Comparison of ENCODE assay signal across 8 mouse cellular contexts in genomic region chr4:133757269-133757835, GRCm38 (mm10). TPM values are rescaled to one million over a fixed set of nuclear protein-coding genes. Genes with fewer than 3 reads are reported as not detected.
A peak's percentile ranks its signal among the peaks of the same experiment; 100 is the strongest.
DNase-seq lines count a peak whose midpoint lies in the region; ATAC-seq lines count a peak whose summit lies in the region.

No protein-coding gene starts in this region.

- WGBS in hindbrain, embryonic 13.5 days: under 1% methylated on average over 38 of the region's 38 CpGs

- peak overlapping the region; percentile 93 for H3K4me2 ChIP-seq in hindbrain, embryonic 13.5 days

- H3K4me3 ChIP-seq in hindbrain, embryonic 13.5 days: peak overlapping the region; percentile 62

- H3K9ac ChIP-seq in hindbrain, embryonic 13.5 days: peak overlapping the region; percentile 77

- peak; percentile 98 for DNase-seq in R1 (ENCODE audit: low read depth, low spot score)
- DNase-seq in cerebellum, postnatal 14 days: peak; percentile 87 to 89
- DNase-seq in frontal cortex, postnatal 14 days (ENCODE audit: low spot score in 2 of 2): peak; percentile 79 to 91
- peak; percentile 64 to 80 for DNase-seq in layer of hippocampus, postnatal 25 days (ENCODE audit: extremely low spot score in 1 of 2, low spot score in 1 of 2)
- DNase-seq in lung, postnatal 25 days (ENCODE audit: low spot score): peak; percentile 87
- peak; percentile 91 for DNase-seq in retina, embryonic 14.5 days (ENCODE audit: low spot score)
- peak; percentile 88 for DNase-seq in thymus, postnatal 4 days

- no peaks in the 10 kb centered on the region for H3K9me3 ChIP-seq in hindbrain, embryonic 13.5 days

- H3K27ac ChIP-seq in hindbrain, embryonic 13.5 days: peak overlapping the region; percentile 100

- peaks cover 24% of the 10 kb centered on the region for H3K4me1 ChIP-seq in hindbrain, embryonic 13.5 days (replicated peaks)

- H3K36me3 ChIP-seq in hindbrain, embryonic 13.5 days: no peaks in the 10 kb centered on the region

- H3K27me3 ChIP-seq in hindbrain, embryonic 13.5 days: peaks cover 3% of the 10 kb centered on the region; the same call in 1 of the 2 replicates

- ATAC-seq in hindbrain, embryonic 13.5 days (ENCODE audit: low FRiP score): 0 out of 2 replicates have a peak, but pooled peaks have one; percentile 16

RNA-seq across cellular contexts. Expression of gene Arid1a, which starts 0.8 kb away (rescaled TPM):
- polyA plus RNA-seq in hindbrain, embryonic 13.5 days (2015; fragmentation: Nextera tagmentation; extraction: Ambion mirVana): 35.6 and 37.4 TPM in 2 replicates
- 10 to 100 TPM; 68.5 to 88.4 TPM for total RNA-seq in layer of hippocampus, postnatal 25 days (2021)

Comparison
In these comparisons a context has a peak if more than half of its experiments do, and no peak if none do; other contexts are left out.
1. Peak in every context shown above with its lines: DNase-seq, ATAC-seq, H3K4me3 ChIP-seq and H3K27ac ChIP-seq.